Mouse (Mus musculus): ENCODE results near the gene Haus2.
"Not testable (repeated sequence)": the region's sequence is repeated elsewhere in the genome, so short reads cannot be mapped to it uniquely, and the experiment has no call there.

Haus2 gene

GRCm38 (mm10) chr2:120608830-120609723 is at the start of gene Haus2, which contains the start of gene Lrrc57:
Gene Haus2 (plus strand): TSS chr2:120609383.
Gene Lrrc57 (minus strand): TSS chr2:120609520.
- DNase-seq (ENCODE audit: low read depth, low spot score), result peak; percentile 95

- no peak for DNase-seq (ENCODE audit: low read depth, low spot score)
Measured at GRCm38 (mm10) chr2:120561524-120561923, 47.7 kb upstream of the Haus2 start.

GRCm38 (mm10) chr2:120562859-120563234 is 46.3 kb upstream of the Haus2 start:
- no peak for DNase-seq (ENCODE audit: low read depth, low spot score)

- DNase-seq (ENCODE audit: low read depth, low spot score), result peak; percentile 85
Measured at GRCm38 (mm10) chr2:120563235-120563990, 45.8 kb upstream of the Haus2 start, which contains the start of gene Zfp106. Gene Zfp106 (minus strand): TSS chr2:120563843.

- DNase-seq (ENCODE audit: low read depth, low spot score), result not testable (repeated sequence)
Measured at GRCm38 (mm10) chr2:120564548-120565188, 44.5 kb upstream of the Haus2 start.

GRCm38 (mm10) chr2:120565363-120565762 is 43.8 kb upstream of the Haus2 start:
- DNase-seq (ENCODE audit: low read depth, low spot score), result no peak

GRCm38 (mm10) chr2:120566886-120567797 is 42.0 kb upstream of the Haus2 start, which contains the start of gene Snap23:
Gene Snap23 (plus strand): TSS chr2:120567671.
- peak; percentile 98 for DNase-seq (ENCODE audit: low read depth, low spot score)

- no peak for DNase-seq (ENCODE audit: low read depth, low spot score)
Measured at GRCm38 (mm10) chr2:120567798-120568320, 41.3 kb upstream of the Haus2 start.

- no peak for DNase-seq (ENCODE audit: low read depth, low spot score)
Measured at GRCm38 (mm10) chr2:120571081-120571480, 38.1 kb upstream of the Haus2 start.

- not testable (repeated sequence) for DNase-seq (ENCODE audit: low read depth, low spot score)
Measured at GRCm38 (mm10) chr2:120572161-120572560, 37.0 kb upstream of the Haus2 start.

- DNase-seq (ENCODE audit: low read depth, low spot score), result peak; percentile 28
Measured at GRCm38 (mm10) chr2:120575121-120575520, 34.1 kb upstream of the Haus2 start.

- DNase-seq (ENCODE audit: low read depth, low spot score), result no peak
Measured at GRCm38 (mm10) chr2:120575978-120576377, 33.2 kb upstream of the Haus2 start.

- DNase-seq (ENCODE audit: low read depth, low spot score), result no peak
Measured at GRCm38 (mm10) chr2:120577799-120578198, 31.4 kb upstream of the Haus2 start.

- DNase-seq (ENCODE audit: low read depth, low spot score), result no peak
Measured at GRCm38 (mm10) chr2:120578286-120578685, 30.9 kb upstream of the Haus2 start.

GRCm38 (mm10) chr2:120589759-120590158 is 19.4 kb upstream of the Haus2 start:
- DNase-seq (ENCODE audit: low read depth, low spot score), result no peak

- no peak for DNase-seq (ENCODE audit: low read depth, low spot score)
Measured at GRCm38 (mm10) chr2:120592227-120592626, 17.0 kb upstream of the Haus2 start.

- no peak for DNase-seq (ENCODE audit: low read depth, low spot score)
Measured at GRCm38 (mm10) chr2:120597734-120598133, 11.4 kb upstream of the Haus2 start.

- DNase-seq (ENCODE audit: low read depth, low spot score), result no peak
Measured at GRCm38 (mm10) chr2:120599506-120599905, 9.7 kb upstream of the Haus2 start.

- no peak for DNase-seq (ENCODE audit: low read depth, low spot score)
Measured at GRCm38 (mm10) chr2:120606021-120606690, 3.0 kb upstream of the Haus2 start.

All from mesoderm, embryonic 11.5 days (tissue).